Mouse (Mus musculus) CD4-positive, CD25-positive, alpha-beta regulatory T cell (primary cell): Measurements from ENCODE around the gene Pld5. TPM values are rescaled to one million over a fixed set of nuclear protein-coding genes. Genes with fewer than 3 reads are reported as not detected.

Source experiments
- polyA plus RNA-seq: library from polyadenylated mRNA; unstranded; fragments of 100-300 nt; shearing (Covaris generic); gene quantifications from one replicate; pipeline ENCODE4 v1.2.1, GENCODE M21; 2017

The Pld5 gene
- 0.08 TPM for polyA plus RNA-seq

GRCm38 (mm10) chr1:176274667-176275610, at the start of gene Pld5:
Pld5 (minus strand) TSS chr1:176275312.

GRCm38 (mm10) chr1:175979014-175979413, 296.1 kb downstream of the Pld5 start, which contains the start of gene Rbm8a2:
Rbm8a2 (minus strand) TSS chr1:175979114.

GRCm38 (mm10) chr1:175920029-175920428, 355.1 kb downstream of the Pld5 start, which contains the start of gene Gm38100:
Gm38100 (plus strand) TSS chr1:175920329.

